Mouse (Mus musculus) kidney, embryonic 14.5 days (tissue): ENCODE results near the gene Ap2a1. TPM values are rescaled to one million over a fixed set of nuclear protein-coding genes. Genes with fewer than 3 reads are reported as not detected.

Experiments used
- ATAC-seq: fragments of 200-750 bp; cut with Nextera tagmentation; 2 replicates; pipeline ENCODE4 v1.8.0; 2017; ENCODE audit warnings: moderate number of reproducible peaks, mild to moderate bottlenecking, moderate TSS enrichment, moderate library complexity; ENCODE audit not compliant: low FRiP score, low TSS enrichment
- H3K27ac ChIP-seq: fragments of 300-500 bp; sonication (generic); 2 replicates; pipeline ENCODE4 v1.5.1; 2014; ENCODE audit warnings: low read depth, mild to moderate bottlenecking, low read length, moderate library complexity, mixed read lengths
- H3K27me3 ChIP-seq: fragments of 300-500 bp; sonication (generic); 2 replicates; pipeline ENCODE4 v1.6.1; 2014; ENCODE audit warnings: mild to moderate bottlenecking, low read length; ENCODE audit not compliant: control insufficient read depth, insufficient read depth
- H3K36me3 ChIP-seq: fragments of 300-500 bp; sonication (generic); 2 replicates; pipeline ENCODE4 v1.6.1; 2014; ENCODE audit warnings: low read length, mixed read lengths; ENCODE audit not compliant: control insufficient read depth, insufficient read depth
- H3K4me1 ChIP-seq: fragments of 300-500 bp; sonication (generic); 2 replicates; pipeline ENCODE4 v1.6.1; 2014; ENCODE audit warnings: low read length, mixed read lengths; ENCODE audit not compliant: control insufficient read depth, insufficient read depth
- H3K4me2 ChIP-seq: fragments of 300-500 bp; sonication (generic); replicated peaks from 2 replicates; pipeline ENCODE4 v1.6.1; 2014; ENCODE audit warnings: low read depth, mild to moderate bottlenecking, low read length
- H3K4me3 ChIP-seq: fragments of 300-500 bp; sonication (generic); 2 replicates; pipeline ENCODE4 v1.5.1; 2014; ENCODE audit warnings: mild to moderate bottlenecking, low read length
- H3K9ac ChIP-seq: fragments of 300-500 bp; sonication (generic); 2 replicates; pipeline ENCODE4 v1.6.1; 2014; ENCODE audit warnings: low read depth, mild to moderate bottlenecking, low read length, moderate library complexity
- H3K9me3 ChIP-seq: fragments of 300-500 bp; sonication (generic); 2 replicates; pipeline ENCODE4 v1.6.1; 2016; ENCODE audit warnings: low read length; ENCODE audit not compliant: control insufficient read depth
- WGBS: fragments of 180-500 bp; shearing (Covaris S2); extraction: QIAGEN DNeasy Blood & Tissue Kit; methylation state at CpG from one replicate; pipeline ENCODE4 v1.1.7; 2014; 5-methylcytosine and 5-hydroxymethylcytosine counted together
- polyA plus RNA-seq: library from polyadenylated mRNA; unstranded; fragments of >200 nt; fragmentation: Nextera tagmentation; extraction: Ambion mirVana; gene quantifications from 2 replicates; pipeline ENCODE4 v1.2.1, GENCODE M21; 2014

Ap2a1 gene
- polyA plus RNA-seq, 1 experiment from 2014 or later = 80.5 TPM

DNA sequence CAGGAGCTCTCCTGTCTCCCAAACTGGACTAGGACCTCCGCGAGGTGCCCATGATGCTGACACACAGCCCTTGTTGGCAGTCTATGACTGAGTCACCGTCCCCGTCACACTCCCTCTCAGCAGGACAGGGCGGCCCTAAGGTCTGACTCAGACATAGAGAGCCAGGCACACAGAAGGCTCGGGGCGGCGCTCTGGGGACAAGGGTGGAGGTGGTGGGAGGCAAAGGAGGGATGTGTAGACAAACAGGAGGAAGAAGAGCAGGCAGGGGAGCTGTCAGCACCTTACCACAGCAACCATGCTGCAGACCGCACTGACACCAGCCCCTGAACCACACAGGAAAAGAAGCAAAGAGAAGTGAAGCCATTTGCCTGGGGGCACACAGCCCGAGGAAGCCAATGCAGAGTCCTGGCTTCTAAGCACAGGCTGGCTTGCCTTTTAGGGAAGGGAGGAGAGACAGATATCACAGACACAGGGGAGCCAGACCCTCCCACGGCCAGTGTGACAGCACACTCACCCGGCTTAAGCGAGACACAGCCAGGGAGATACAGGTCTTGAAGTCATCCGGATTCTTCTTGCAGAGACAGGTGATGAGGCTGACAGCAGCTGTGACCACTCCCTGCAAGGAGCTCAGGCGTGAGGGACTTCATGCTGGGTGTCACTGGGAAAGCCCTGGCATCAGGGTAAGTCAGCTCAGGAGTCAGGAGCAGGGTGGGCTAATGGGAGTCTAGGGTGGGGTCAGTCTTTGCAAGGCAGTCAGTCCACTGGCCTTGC is 20.4 kb downstream of the Ap2a1 start:
- Histone ChIP-seq H3K4me1 (no peaks in the 10 kb centered on the region), H3K27ac (no peak overlapping the region), H3K27me3 (no peaks in the 10 kb centered on the region), H3K9ac (no peak overlapping the region), H3K4me3 (no peak overlapping the region), H3K9me3 (no peaks in the 10 kb centered on the region), H3K36me3 (peaks cover 87% of the 10 kb centered on the region), H3K4me2 (no peak overlapping the region)
- WGBS = 89% methylated on average over 15 of the region's 15 CpGs
- ATAC-seq = no peak

DNA sequence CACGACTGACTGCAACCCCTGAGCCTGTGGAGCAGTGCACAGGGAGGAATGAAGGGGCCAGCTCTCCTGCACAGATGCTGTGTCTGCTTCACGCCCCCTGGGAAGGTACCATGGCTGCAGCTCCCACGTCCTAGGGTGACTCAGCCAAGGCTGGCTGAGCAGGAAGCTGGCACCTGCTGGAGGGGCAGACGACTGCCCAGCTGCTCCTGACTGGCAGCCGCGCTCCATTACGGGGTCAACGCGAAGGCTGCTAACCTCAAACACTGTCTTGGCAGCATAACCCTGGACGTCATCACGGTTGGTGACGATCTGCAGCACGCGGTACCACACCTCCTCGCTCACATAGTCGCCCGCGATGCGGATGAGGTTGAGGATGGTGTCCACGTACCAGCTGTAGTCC is 23.9 kb downstream of the Ap2a1 start:
- Histone ChIP-seq H3K4me2 (no peak overlapping the region), H3K9me3 (no peaks in the 10 kb centered on the region), H3K36me3 (peaks cover 81% of the 10 kb centered on the region), H3K4me3 (no peak overlapping the region), H3K4me1 (peaks cover 7% of the 10 kb centered on the region; the same call in 1 of the 2 replicates), H3K27ac (no peak overlapping the region), H3K27me3 (no peaks in the 10 kb centered on the region), H3K9ac (no peak overlapping the region)
- no peak for ATAC-seq
- WGBS = 92% methylated on average over 20 of the region's 20 CpGs

DNA sequence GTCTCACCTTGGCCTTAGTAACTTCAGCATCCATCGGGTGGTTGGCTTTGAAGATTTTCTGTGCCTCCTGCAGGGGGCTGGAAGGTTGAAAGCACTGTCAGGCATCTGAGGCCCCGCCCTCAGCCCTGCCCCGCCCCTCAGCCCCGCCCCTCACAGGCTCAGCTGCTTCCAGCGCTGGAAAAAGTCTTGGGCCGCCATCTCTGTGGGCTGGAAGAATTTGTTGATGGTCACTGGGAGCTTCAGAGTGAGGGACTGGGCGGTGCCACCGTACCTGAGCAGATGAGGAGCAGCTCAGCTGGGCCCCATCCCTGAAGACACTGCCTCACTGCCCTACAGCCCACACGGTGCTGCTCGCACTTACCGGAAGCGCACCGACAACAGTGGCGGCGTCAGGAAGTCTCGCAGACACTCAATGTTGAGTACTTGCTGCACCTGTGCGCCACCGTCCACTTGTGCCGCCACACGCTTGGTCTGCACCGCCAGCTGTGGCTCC is 28.0 kb downstream of the Ap2a1 start:
- H3K36me3 ChIP-seq = peaks cover 60% of the 10 kb centered on the region
- H3K27me3 ChIP-seq = no peaks in the 10 kb centered on the region
- WGBS = 16% methylated on average over 21 of the region's 21 CpGs
- peak overlapping the region; percentile 36 for H3K4me2 ChIP-seq
- H3K9ac ChIP-seq = no peak overlapping the region
- peaks cover 14% of the 10 kb centered on the region; the same call in 1 of the 2 replicates for H3K4me1 ChIP-seq
- H3K4me3 ChIP-seq = peak overlapping the region; percentile 22; the same call in 1 of the 2 replicates
- H3K27ac ChIP-seq = peak overlapping the region; percentile 45
- no peaks in the 10 kb centered on the region for H3K9me3 ChIP-seq
- ATAC-seq = peak; percentile 52

DNA sequence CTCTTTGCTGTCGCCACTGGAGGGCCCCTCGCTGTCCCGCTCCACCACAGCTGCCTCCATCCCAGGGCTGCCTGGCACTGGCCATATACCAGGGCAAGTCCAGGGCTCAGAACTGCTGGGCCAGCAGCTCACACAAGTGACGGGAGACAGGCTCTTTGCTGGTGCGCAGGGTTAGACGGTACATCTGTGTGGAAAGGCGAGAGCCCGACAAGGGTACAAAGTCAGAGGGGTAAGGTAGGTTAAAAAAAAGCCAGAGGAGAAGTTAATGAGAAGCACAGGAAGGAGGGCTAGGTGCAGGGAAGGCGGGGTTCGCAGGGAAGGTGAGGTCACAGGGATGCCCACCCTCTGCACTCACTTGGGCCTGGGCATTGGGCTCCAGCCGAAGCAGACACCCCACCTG is 28.7 kb downstream of the Ap2a1 start:
- Histone ChIP-seq H3K9ac (no peak overlapping the region), H3K4me3 (no peak overlapping the region), H3K4me2 (no peak overlapping the region), H3K9me3 (no peaks in the 10 kb centered on the region), H3K27ac (no peak overlapping the region; the same call in 1 of the 2 replicates), H3K27me3 (no peaks in the 10 kb centered on the region), H3K4me1 (peaks cover 14% of the 10 kb centered on the region; the same call in 1 of the 2 replicates), H3K36me3 (peaks cover 54% of the 10 kb centered on the region)
- ATAC-seq = no peak
- WGBS = 84% methylated on average over 11 of the region's 11 CpGs

DNA sequence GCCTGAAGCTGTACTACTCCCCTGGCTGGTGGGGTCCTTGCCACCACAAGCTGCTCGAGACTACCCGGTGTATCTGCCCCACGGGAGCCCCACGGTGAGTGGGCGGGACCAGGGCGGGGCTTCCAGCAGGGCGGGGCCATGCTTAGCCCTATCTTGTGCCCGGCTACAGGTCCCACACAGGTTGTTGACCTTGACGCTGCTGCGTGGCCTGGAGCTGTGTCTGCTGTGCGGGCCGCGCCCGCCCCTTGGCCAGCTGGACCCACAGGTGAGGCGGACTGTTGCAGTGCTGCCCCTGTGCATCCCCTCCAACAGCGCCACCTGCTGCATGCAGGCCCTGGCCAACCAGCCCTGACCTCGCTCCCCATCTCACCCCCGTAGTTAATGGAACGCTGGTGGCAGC is 30.7 kb downstream of the Ap2a1 start:
- H3K27ac ChIP-seq = no peak overlapping the region
- no peak overlapping the region for H3K9ac ChIP-seq
- no peaks in the 10 kb centered on the region for H3K27me3 ChIP-seq
- no peak overlapping the region for H3K4me3 ChIP-seq
- no peak overlapping the region for H3K4me2 ChIP-seq
- H3K36me3 ChIP-seq = peaks cover 34% of the 10 kb centered on the region
- no peaks in the 10 kb centered on the region for H3K9me3 ChIP-seq
- peaks cover 21% of the 10 kb centered on the region; the same call in 1 of the 2 replicates for H3K4me1 ChIP-seq
- 38% methylated on average over 19 of the region's 19 CpGs for WGBS
- no peak for ATAC-seq

GRCm38 (mm10) chr7:44896499-44896898 is 32.8 kb downstream of the Ap2a1 start:
- Histone ChIP-seq H3K27ac (peak overlapping the region; percentile 78; the same call in 1 of the 2 replicates), H3K4me1 (peaks cover 16% of the 10 kb centered on the region), H3K9ac (peak overlapping the region; percentile 79), H3K36me3 (peaks cover 19% of the 10 kb centered on the region), H3K4me3 (peak overlapping the region; percentile 64), H3K27me3 (no peaks in the 10 kb centered on the region), H3K4me2 (peak overlapping the region; percentile 74), H3K9me3 (no peaks in the 10 kb centered on the region)
- WGBS = 33% methylated on average over 10 of the region's 10 CpGs
- no peak for ATAC-seq

DNA sequence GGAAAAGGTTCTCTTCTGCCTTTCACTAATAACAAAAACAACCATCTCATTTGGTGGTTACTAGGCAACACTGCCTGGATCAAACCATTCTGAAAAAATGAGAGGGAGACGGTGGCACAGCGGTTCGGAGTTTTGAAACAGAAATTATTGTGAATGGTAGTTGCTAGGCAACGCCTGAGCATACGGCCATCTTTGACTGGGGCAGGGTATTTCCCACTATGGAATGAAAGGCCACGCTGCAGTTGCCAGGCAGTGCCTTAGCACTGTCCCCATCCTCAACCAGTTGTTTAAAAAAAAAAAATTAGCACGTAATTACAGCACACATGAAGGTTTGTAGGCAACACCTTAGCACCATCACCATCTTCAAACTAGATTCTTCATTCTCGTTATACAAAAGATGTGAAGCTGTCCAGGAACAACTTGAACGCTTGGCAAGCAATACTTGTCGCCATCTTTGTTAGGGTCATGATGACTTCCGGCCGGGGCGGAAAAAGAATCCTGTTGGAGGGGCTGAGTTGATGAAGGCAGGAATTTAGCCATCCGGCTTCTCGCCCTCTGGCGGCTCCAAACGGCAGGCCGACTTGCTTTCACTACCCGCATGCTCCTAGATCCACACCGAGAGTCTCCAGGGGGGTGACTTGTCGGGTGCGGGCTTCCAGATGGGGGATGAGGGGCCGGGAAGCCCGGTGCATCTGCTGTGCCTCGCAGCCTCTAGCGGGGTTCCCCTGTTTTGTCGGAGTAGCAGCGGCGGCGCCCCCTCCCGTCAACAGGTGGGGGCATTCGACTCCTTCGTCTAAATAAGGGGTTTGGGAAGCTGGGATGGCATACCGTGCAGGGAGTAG is 33.5 kb downstream of the Ap2a1 start, which contains the start of gene Fuz:
Gene Fuz, plus strand, starts transcription at position 487 of the 842 bp plus-strand sequence.
- Histone ChIP-seq H3K27ac (peak within 1 kb of the TSS; percentile 78), H3K4me1 (peaks cover 22% of the 10 kb centered on the region), H3K4me3 (peak within 1 kb of the TSS; percentile 64), H3K4me2 (peak within 1 kb of the TSS; percentile 74), H3K27me3 (no peaks in the 10 kb centered on the region), H3K9me3 (no peaks in the 10 kb centered on the region), H3K36me3 (peaks cover 17% of the 10 kb centered on the region), H3K9ac (peak within 1 kb of the TSS; percentile 79)
- WGBS = 2% methylated on average over 34 of the region's 34 CpGs
- peak; percentile 50 for ATAC-seq

GRCm38 (mm10) chr7:44895206-44895592 is 34.1 kb downstream of the Ap2a1 start:
- peak overlapping the region; percentile 37 for H3K27ac ChIP-seq
- no peak for ATAC-seq
- H3K4me1 ChIP-seq = peaks cover 29% of the 10 kb centered on the region
- peak overlapping the region; percentile 64 for H3K4me3 ChIP-seq
- peaks cover 13% of the 10 kb centered on the region for H3K36me3 ChIP-seq
- H3K9ac ChIP-seq = no peak overlapping the region
- H3K4me2 ChIP-seq = peak overlapping the region; percentile 74
- WGBS = 82% methylated on average over 7 of the region's 7 CpGs
- no peaks in the 10 kb centered on the region for H3K27me3 ChIP-seq
- H3K9me3 ChIP-seq = no peaks in the 10 kb centered on the region
